Mouse (Mus musculus) megakaryocyte, embryonic 14.5 days (primary cell): ENCODE results near the gene Ccni.

Experiments
- FLI1 ChIP-seq: IDR thresholded peaks from 2 replicates; pipeline ENCODE4 v1.6.1; 2012; ENCODE audit warnings: low read length, inconsistent platforms, mixed read lengths
- GATA1 ChIP-seq: IDR thresholded peaks from 3 replicates; pipeline ENCODE4 v1.6.1; 2012; ENCODE audit warnings: mixed read lengths, low read length, inconsistent platforms, borderline replicate concordance

DNA sequence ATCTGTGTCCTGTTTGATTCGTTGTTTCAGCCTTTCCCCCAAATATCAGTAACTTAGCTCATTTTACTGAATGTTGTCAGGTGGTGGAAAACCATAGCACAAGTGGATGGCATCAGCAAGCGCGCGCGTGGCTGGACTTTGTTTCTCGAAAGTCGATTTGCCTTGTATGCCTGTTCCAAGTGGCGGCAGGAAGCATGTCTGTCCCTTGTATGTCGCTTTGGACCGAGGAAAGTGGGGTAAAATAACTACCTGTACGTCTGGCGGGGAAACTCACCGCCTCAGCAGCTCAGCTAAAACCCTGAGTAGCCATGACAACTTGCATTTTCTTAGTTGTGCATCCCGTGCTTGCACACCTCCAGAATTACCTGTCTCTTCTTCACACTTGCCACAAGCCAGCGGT, 34.9 kb downstream of the Ccni start:
- no peak for TF ChIP-seq GATA1
- no peak for TF ChIP-seq FLI1
